Mouse (Mus musculus) liver, embryonic 14.5 days (tissue): ENCODE results near the gene Casp8ap2. TPM values are rescaled to one million over a fixed set of nuclear protein-coding genes. Genes with fewer than 3 reads are reported as not detected.

ENCODE experiments used
- ATAC-seq: fragments of 200-750 bp; cut with Nextera tagmentation; 2 replicates; pipeline ENCODE4 v1.8.0; 2017; ENCODE audit warnings: moderate number of reproducible peaks, mild to moderate bottlenecking, moderate library complexity; ENCODE audit not compliant: insufficient read depth
- DNase-seq, 3 experiments: peaks; one replicate each; pipeline ENCODE4 v3.0.0-alpha.2; 2012 to 2013; ENCODE audit warnings: low read depth in 3 of 3, low spot score in 3 of 3
- H3K27ac ChIP-seq: fragments of 300-500 bp; sonication (generic); 2 replicates; pipeline ENCODE4 v1.5.1; 2014; ENCODE audit warnings: moderate library complexity, mild to moderate bottlenecking, control low read depth, inconsistent platforms
- H3K27me3 ChIP-seq: fragments of 300-500 bp; sonication (generic); 2 replicates; pipeline ENCODE4 v1.6.1; 2014; ENCODE audit warnings: mild to moderate bottlenecking, low read length, moderate library complexity; ENCODE audit not compliant: control insufficient read depth, insufficient read depth
- H3K36me3 ChIP-seq: fragments of 300-500 bp; sonication (generic); replicated peaks from 2 replicates; pipeline ENCODE4 v1.6.1; 2014; ENCODE audit warnings: low read depth; ENCODE audit not compliant: control insufficient read depth, insufficient read depth
- H3K4me1 ChIP-seq, 2 experiments: fragments of 200-500 bp in 1 of 2; fragments of 300-500 bp in 1 of 2; sonication (generic) in 1 of 2; replicated peaks; 2 replicates each; pipeline ENCODE4 v1.6.1; 2012 to 2014; ENCODE audit warnings: antibody characterized with exemption in 1 of 2, inconsistent platforms in 1 of 2, low read length in 1 of 2; ENCODE audit not compliant: control insufficient read depth in 2 of 2, insufficient read depth in 2 of 2
- H3K4me2 ChIP-seq: fragments of 300-500 bp; sonication (generic); 2 replicates; pipeline ENCODE4 v1.6.1; 2014; ENCODE audit warnings: low read depth, mild to moderate bottlenecking, control low read depth, moderate library complexity
- H3K4me3 ChIP-seq, 2 experiments: fragments of 200-500 bp in 1 of 2; fragments of 300-500 bp in 1 of 2; sonication (generic) in 1 of 2; 2 replicates each; pipeline ENCODE4 v1.5.1; 2012 to 2014; ENCODE audit warnings: low read depth in 2 of 2, low read length in 2 of 2, mild to moderate bottlenecking in 2 of 2, control low read depth in 1 of 2, inconsistent platforms in 1 of 2, moderate library complexity in 1 of 2; ENCODE audit not compliant: insufficient read depth in 1 of 2
- H3K9ac ChIP-seq: fragments of 300-500 bp; sonication (generic); replicated peaks from 2 replicates; pipeline ENCODE4 v1.6.1; 2014; ENCODE audit warnings: mild to moderate bottlenecking, control low read depth, moderate library complexity
- H3K9me3 ChIP-seq: fragments of 300-500 bp; sonication (generic); 2 replicates; pipeline ENCODE4 v1.6.1; 2016; ENCODE audit warnings: low read length, mixed read lengths; ENCODE audit not compliant: control insufficient read depth
- CTCF ChIP-seq: IDR thresholded peaks from 2 replicates; pipeline ENCODE4 v1.5.1; 2016; ENCODE audit warnings: antibody characterized with exemption, low read depth, control low read depth
- EP300 ChIP-seq: IDR thresholded peaks from 2 replicates; pipeline ENCODE4 v1.6.1; 2016; ENCODE audit warnings: antibody characterized with exemption, low read depth
- WGBS: fragments of 180-500 bp; shearing (Covaris S2); extraction: QIAGEN DNeasy Blood & Tissue Kit; methylation state at CpG from one replicate; pipeline ENCODE4 v1.1.7; 2014; ENCODE audit not compliant: insufficient replicate concordance; 5-methylcytosine and 5-hydroxymethylcytosine counted together
- polyA plus RNA-seq, 2 experiments: library from polyadenylated mRNA; depleted of rRNA in 1 of 2; stranded (reverse) in 1 of 2; unstranded in 1 of 2; fragments of >200 nt; fragmentation: Nextera tagmentation in 1 of 2; extraction: Ambion mirVana in 1 of 2; gene quantifications; 2 replicates each; pipeline versions ENCODE4 v1.2.1 to v1.2.3; 2012 to 2014

Gene Casp8ap2
- polyA plus RNA-seq, 2 experiments, result 5.9 to 25.5 TPM

DNA sequence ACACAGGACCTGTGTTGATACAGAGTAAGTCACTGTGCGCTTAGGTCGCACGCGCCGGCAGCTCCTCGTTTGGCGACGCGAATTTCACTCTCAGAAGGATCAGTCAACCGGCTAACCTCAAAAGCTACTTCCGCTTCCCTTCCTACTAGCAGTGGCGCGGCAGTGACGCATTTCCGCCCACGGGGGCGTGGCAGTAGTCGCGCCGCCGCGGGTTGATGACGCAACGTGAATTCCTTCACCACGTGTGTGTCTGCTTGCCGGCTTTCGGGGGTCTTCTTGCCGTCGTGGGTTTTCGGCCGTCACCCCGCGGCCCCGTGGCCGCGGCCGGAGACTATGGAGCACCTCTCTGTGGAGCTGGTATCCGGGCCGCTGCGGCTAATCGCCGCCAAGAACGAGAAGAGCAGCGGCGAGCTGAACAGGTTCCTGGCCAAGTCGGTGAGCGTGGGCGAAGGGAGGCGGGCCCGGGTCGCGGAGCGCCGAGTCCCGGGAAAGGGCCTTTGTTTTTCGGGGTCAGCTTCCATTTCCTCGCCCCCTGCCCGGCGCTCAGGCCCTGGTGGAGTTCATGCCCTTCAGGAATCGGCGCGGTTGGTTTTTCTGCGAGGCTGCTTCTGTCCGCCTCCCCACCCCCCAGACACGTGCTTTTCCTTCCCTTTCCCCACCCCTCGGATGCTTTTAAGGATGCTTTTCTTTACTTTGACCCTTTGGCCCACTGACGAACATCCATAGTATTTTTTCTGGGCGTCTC is 41.8 kb downstream of the Casp8ap2 start, which contains the start of gene Mdn1:
Gene Mdn1 (plus strand): TSS at position 202 of the 745 bp plus-strand sequence.
- under 1% methylated on average over 68 of the region's 68 CpGs for WGBS
- peak; percentile 75 to 83 (median 79) for DNase-seq
- peak within 1 kb of the TSS; percentile 71 to 81 for H3K4me3 ChIP-seq
- TF ChIP-seq CTCF (no peak), EP300 (no peak)
- peaks cover 0 to 11% of the 10 kb centered on the region in 2 experiments; a peak in 3 of 4 replicates for H3K4me1 ChIP-seq
- peak within 1 kb of the TSS; percentile 55 for H3K9ac ChIP-seq
- ATAC-seq, result peak; percentile 85
- H3K27ac ChIP-seq, result no peak within 1 kb of the TSS
- H3K36me3 ChIP-seq, result peaks cover 5% of the 10 kb centered on the region
- peak within 1 kb of the TSS; percentile 54 for H3K4me2 ChIP-seq
- H3K9me3 ChIP-seq, result no peaks in the 10 kb centered on the region
- no peaks in the 10 kb centered on the region for H3K27me3 ChIP-seq

DNA sequence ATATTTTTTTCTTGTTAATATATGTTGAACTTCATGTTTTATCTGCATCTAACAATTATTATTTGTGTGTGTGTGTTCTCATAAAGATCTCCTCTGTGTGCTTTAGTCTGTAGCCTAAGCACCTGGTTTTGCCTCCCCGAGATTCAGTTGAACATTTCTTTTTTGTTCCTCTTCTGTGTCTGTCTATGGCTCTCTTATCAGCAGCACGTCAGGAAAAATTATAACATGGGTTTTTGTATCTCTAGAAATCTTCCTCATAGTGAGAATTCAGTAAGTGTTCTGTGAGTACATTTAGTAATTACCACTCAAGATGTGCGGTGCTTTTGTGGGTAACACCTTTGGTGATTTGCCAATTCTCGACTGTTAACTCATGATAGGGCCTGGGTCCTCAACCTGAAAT is 50.6 kb downstream of the Casp8ap2 start:
- Histone ChIP-seq H3K27me3 (no peaks in the 10 kb centered on the region), H3K27ac (no peak overlapping the region), H3K4me1 (no peaks in the 10 kb centered on the region), H3K9ac (no peak overlapping the region), H3K9me3 (no peaks in the 10 kb centered on the region), H3K36me3 (peaks cover 9% of the 10 kb centered on the region), H3K4me3 (no peak overlapping the region), H3K4me2 (no peak overlapping the region)
- ATAC-seq (no peak), DNase-seq (no peak)
- TF ChIP-seq CTCF (no peak), EP300 (no peak)
- 63% methylated on average over 4 of the region's 4 CpGs for WGBS

DNA sequence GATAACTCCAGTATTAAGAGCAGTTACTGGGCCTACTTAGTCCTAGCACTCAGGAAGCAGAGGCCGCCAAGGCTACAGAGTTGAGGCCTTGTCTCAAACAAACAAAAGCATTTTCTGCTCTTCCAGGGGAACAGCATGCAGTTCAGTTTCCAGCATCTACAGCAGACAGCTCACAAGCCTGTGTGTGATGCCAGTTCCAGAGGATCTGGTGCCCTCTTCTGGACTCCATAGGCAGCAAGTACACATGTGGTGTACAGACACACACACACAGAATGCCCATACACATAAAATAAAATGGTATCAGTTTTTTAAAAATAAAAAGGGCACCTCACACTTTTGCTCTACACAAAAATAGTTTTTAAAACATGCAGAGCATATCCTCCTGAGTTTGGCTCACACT is 53.0 kb downstream of the Casp8ap2 start:
- H3K9me3 ChIP-seq, result no peaks in the 10 kb centered on the region
- ATAC-seq, result no peak
- 75% methylated on average over 1 of the region's 1 CpGs for WGBS
- H3K4me3 ChIP-seq, result no peak overlapping the region
- no peak overlapping the region for H3K9ac ChIP-seq
- H3K27me3 ChIP-seq, result no peaks in the 10 kb centered on the region
- peaks cover 17% of the 10 kb centered on the region for H3K36me3 ChIP-seq
- H3K4me2 ChIP-seq, result no peak overlapping the region
- DNase-seq, result no peak
- TF ChIP-seq CTCF, result 0 out of 2 replicates have a peak, but pooled peaks have one; percentile 32
- no peak for TF ChIP-seq EP300
- no peaks in the 10 kb centered on the region for H3K4me1 ChIP-seq
- H3K27ac ChIP-seq, result no peak overlapping the region

DNA sequence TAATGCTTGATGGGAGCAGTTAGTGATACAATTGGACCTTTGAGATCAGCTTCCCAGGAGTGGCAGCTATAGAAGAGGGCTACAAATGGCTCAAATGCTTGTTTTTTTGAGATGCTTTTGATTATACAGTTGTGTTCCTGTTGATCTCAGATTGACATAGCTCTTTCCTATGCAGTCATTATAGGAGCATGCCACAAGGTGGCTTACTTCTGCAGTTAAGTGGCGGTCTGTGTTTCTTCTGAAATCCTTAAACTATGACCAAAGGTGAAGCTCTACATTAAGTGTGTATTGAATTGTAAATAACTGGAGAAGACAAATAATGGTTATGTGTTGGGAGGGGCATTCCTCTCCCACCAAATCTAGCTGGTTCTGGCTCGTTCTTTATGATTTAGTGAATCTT is 54.6 kb downstream of the Casp8ap2 start:
- 66% methylated on average over 2 of the region's 2 CpGs for WGBS
- H3K9ac ChIP-seq, result no peak overlapping the region
- H3K9me3 ChIP-seq, result no peaks in the 10 kb centered on the region
- DNase-seq, result no peak
- H3K4me2 ChIP-seq, result no peak overlapping the region
- H3K36me3 ChIP-seq, result peaks cover 14% of the 10 kb centered on the region
- H3K27ac ChIP-seq, result no peak overlapping the region
- no peaks in the 10 kb centered on the region for H3K4me1 ChIP-seq
- ATAC-seq, result no peak
- no peak for TF ChIP-seq EP300
- TF ChIP-seq CTCF, result no peak; the same call in 1 of the 2 replicates
- H3K4me3 ChIP-seq, result no peak overlapping the region
- no peaks in the 10 kb centered on the region for H3K27me3 ChIP-seq

DNA sequence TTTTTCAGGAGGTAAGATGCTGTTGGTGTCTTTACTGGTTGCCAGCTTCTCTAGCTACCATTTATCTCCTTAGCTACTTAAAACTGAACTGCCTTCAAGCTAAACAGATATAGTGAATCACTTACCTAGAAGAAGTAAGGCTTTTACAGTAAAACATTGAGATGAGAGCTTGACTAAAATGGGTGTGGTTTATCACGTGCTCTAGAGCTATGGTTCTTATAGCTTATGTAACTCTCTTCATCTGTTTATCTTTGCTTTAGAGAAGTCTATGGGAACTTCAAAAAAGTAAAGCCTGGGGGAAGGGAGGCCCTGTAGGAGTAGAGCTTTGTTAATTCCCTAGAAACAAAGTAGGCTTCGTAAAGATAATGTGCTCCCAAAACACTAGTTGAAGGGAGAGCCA is 58.8 kb downstream of the Casp8ap2 start:
- Histone ChIP-seq H3K9me3 (no peaks in the 10 kb centered on the region), H3K4me3 (no peak overlapping the region), H3K4me2 (no peak overlapping the region), H3K36me3 (peaks cover 22% of the 10 kb centered on the region), H3K27ac (no peak overlapping the region), H3K9ac (no peak overlapping the region), H3K27me3 (no peaks in the 10 kb centered on the region), H3K4me1 (no peaks in the 10 kb centered on the region)
- DNase-seq, result no peak
- 59% methylated on average over 2 of the region's 2 CpGs for WGBS
- no peak for TF ChIP-seq CTCF
- no peak for TF ChIP-seq EP300
- ATAC-seq, result no peak
